ENCODE assay signal across 17 mouse cellular contexts in genomic region chr14:121936856-121937255, GRCm38 (mm10). TPM values are rescaled to one million over a fixed set of nuclear protein-coding genes. Genes with fewer than 3 reads are reported as not detected.
"Had no signal": no experiment of that assay in that cellular context is flagged by ENCODE, and none has a peak within 500 bp of the region (broad histone marks: within the 10 kb centered on the region; RNA-seq: fewer than 3 reads in every experiment).

No protein-coding gene starts in this region.

- DNase-seq: kidney, adult 8-10 months; kidney, postnatal 25 days; layer of hippocampus, postnatal 36 days; liver, embryonic 13.5 days; lung, adult 2 months; lung, postnatal 36 days; retina, postnatal 1 day; right cerebral cortex, postnatal 4 days had no signal

- H3K27ac ChIP-seq: limb, embryonic 12.5 days; midbrain, embryonic 15.5 days; neural tube, embryonic 13.5 days had no signal

- H3K4me1 ChIP-seq: limb, embryonic 12.5 days had no signal

- H3K4me3 ChIP-seq: limb, embryonic 12.5 days; liver, embryonic 13.5 days; megakaryocyte, embryonic 14.5 days; midbrain, embryonic 15.5 days; neural tube, embryonic 13.5 days had no signal

- ATAC-seq: intestine, postnatal 0 days; lung, postnatal 0 days; midbrain, embryonic 15.5 days had no signal

- H3K27me3 ChIP-seq: limb, embryonic 12.5 days; liver, embryonic 13.5 days; midbrain, embryonic 15.5 days; neural tube, embryonic 13.5 days had no signal

- H3K9me3 ChIP-seq: liver, embryonic 13.5 days; midbrain, embryonic 15.5 days had no signal

RNA-seq across cellular contexts. Expression of gene Gpr18, which starts 21.3 kb away (rescaled TPM):
- total RNA-seq: layer of hippocampus, postnatal 36 days; left cerebral cortex, adult 8-10 months; left cerebral cortex, postnatal 25 days had no signal
- polyA plus RNA-seq: kidney, embryonic 16.5 days; liver, embryonic 13.5 days had no signal
